20 mouse cellular contexts compared by ENCODE assay signal in genomic region chr17:35101161-35101560, GRCm38 (mm10). TPM values are rescaled to one million over a fixed set of nuclear protein-coding genes. Genes with fewer than 3 reads are reported as not detected.
"Had no signal": no experiment of that assay in that cellular context is flagged by ENCODE, and none has a peak within 500 bp of the region (broad histone marks: within the 10 kb centered on the region; RNA-seq: fewer than 3 reads in every experiment).

No protein-coding gene starts in this region.

- H3K9me3 ChIP-seq: limb, embryonic 10.5 days; liver, embryonic 12.5 days; lung, embryonic 15.5 days; midbrain, embryonic 12.5 days; neural tube, embryonic 15.5 days had no signal

- H3K4me2 ChIP-seq: liver, embryonic 12.5 days; lung, embryonic 15.5 days; midbrain, embryonic 12.5 days; neural tube, embryonic 15.5 days had no signal

- H3K4me3 ChIP-seq: left cerebral cortex, adult 2 months; limb, embryonic 10.5 days; liver, embryonic 12.5 days; lung, embryonic 15.5 days; midbrain, embryonic 12.5 days; myocyte; neural tube, embryonic 15.5 days had no signal

- H3K27me3 ChIP-seq: liver, embryonic 12.5 days; lung, embryonic 15.5 days; midbrain, embryonic 12.5 days; neural tube, embryonic 15.5 days had no signal

- H3K27ac ChIP-seq: left cerebral cortex, adult 2 months; limb, embryonic 10.5 days; liver, embryonic 12.5 days; lung, embryonic 15.5 days; midbrain, embryonic 12.5 days; neural tube, embryonic 15.5 days had no signal

- DNase-seq: liver, postnatal 0 days; lung, postnatal 14 days; right cerebral cortex, adult 18-20 months; right cerebral cortex, postnatal 25 days; thymus, postnatal 36 days had no signal

- H3K4me1 ChIP-seq: lung, embryonic 15.5 days had no signal

- ATAC-seq: liver, embryonic 12.5 days; liver, postnatal 0 days had no signal

- H3K9ac ChIP-seq: liver, embryonic 12.5 days; liver, postnatal 0 days; lung, embryonic 15.5 days; midbrain, embryonic 12.5 days; neural tube, embryonic 15.5 days had no signal

RNA-seq across cellular contexts. Expression of gene Ly6g5c, which starts 6.9 kb away (rescaled TPM):
- total RNA-seq: layer of hippocampus, postnatal 25 days; left cerebral cortex, adult 2 months; left cerebral cortex, postnatal 14 days; megakaryocyte-erythroid progenitor cell, adult 5-6 weeks had no signal
- polyA plus RNA-seq: limb, embryonic 10.5 days; limb, embryonic 14.5 days; liver, embryonic 12.5 days; liver, postnatal 0 days; lung, embryonic 15.5 days; midbrain, embryonic 12.5 days; myocyte; neural tube, embryonic 11.5 days; neural tube, embryonic 15.5 days; small intestine, adult 2 months; stomach, embryonic 16.5 days; thymus, postnatal 0 days had no signal

RNA-seq across cellular contexts. Expression of gene Ly6g6f, which starts 15.8 kb away (rescaled TPM):
- total RNA-seq: layer of hippocampus, postnatal 25 days; left cerebral cortex, postnatal 14 days; megakaryocyte-erythroid progenitor cell, adult 5-6 weeks had no signal
- polyA plus RNA-seq: myocyte; neural tube, embryonic 15.5 days had no signal
